Mouse (Mus musculus): ENCODE data around the gene Ksr1. TPM values are rescaled to one million over a fixed set of nuclear protein-coding genes. Genes with fewer than 3 reads are reported as not detected.

The Ksr1 gene
- polyA plus RNA-seq, 1 experiment from 2014 or later: 10.8 TPM

- no peaks in the 10 kb centered on the region for H3K9me3 ChIP-seq (ENCODE audit: control insufficient read depth, low read length)
- DNase-seq (ENCODE audit: low spot score): no peak
- no peak overlapping the region for H3K27ac ChIP-seq (replicated peaks; ENCODE audit: low read depth, low read length)
- no peak for ATAC-seq (ENCODE audit: low read depth)
- H3K4me3 ChIP-seq (ENCODE audit: low read depth, low read length): no peak overlapping the region
- no peaks in the 10 kb centered on the region for H3K36me3 ChIP-seq (ENCODE audit: control insufficient read depth, insufficient read depth, low read length)
- H3K27me3 ChIP-seq (replicated peaks; ENCODE audit: control insufficient read depth, insufficient read depth, low read length): no peaks in the 10 kb centered on the region
- H3K4me2 ChIP-seq (ENCODE audit: low read depth, low read length): no peak overlapping the region
- 83% methylated on average over 7 of the region's 8 CpGs for WGBS
- H3K4me1 ChIP-seq (ENCODE audit: control insufficient read depth, insufficient read depth, low read length): peaks cover 14% of the 10 kb centered on the region; the same call in 1 of the 2 replicates
- no peak overlapping the region for H3K9ac ChIP-seq (ENCODE audit: low read depth, low read length)
Measured at GRCm38 (mm10) chr11:78971096-78971495, 175.1 kb downstream of the Ksr1 start.

GRCm38 (mm10) chr11:78968121-78968520 is 178.1 kb downstream of the Ksr1 start:
- H3K9ac ChIP-seq (ENCODE audit: low read depth, low read length): no peak overlapping the region
- WGBS: 62% methylated on average over 2 of the region's 4 CpGs
- no peak overlapping the region for H3K27ac ChIP-seq (replicated peaks; ENCODE audit: low read depth, low read length)
- no peaks in the 10 kb centered on the region for H3K36me3 ChIP-seq (ENCODE audit: control insufficient read depth, insufficient read depth, low read length)
- H3K4me3 ChIP-seq (ENCODE audit: low read depth, low read length): no peak overlapping the region
- H3K9me3 ChIP-seq (ENCODE audit: control insufficient read depth, low read length): no peaks in the 10 kb centered on the region
- peaks cover 8% of the 10 kb centered on the region; the same call in 1 of the 2 replicates for H3K4me1 ChIP-seq (ENCODE audit: control insufficient read depth, insufficient read depth, low read length)
- H3K4me2 ChIP-seq (ENCODE audit: low read depth, low read length): no peak overlapping the region
- no peak for DNase-seq (ENCODE audit: low spot score)
- no peaks in the 10 kb centered on the region for H3K27me3 ChIP-seq (replicated peaks; ENCODE audit: control insufficient read depth, insufficient read depth, low read length)
- ATAC-seq (ENCODE audit: low read depth): no peak

- DNase-seq (ENCODE audit: low spot score): peak; percentile 60
- H3K4me3 ChIP-seq (ENCODE audit: low read depth, low read length): no peak overlapping the region
- 18% methylated on average over 4 of the region's 4 CpGs for WGBS
Measured at GRCm38 (mm10) chr11:78967371-78967770, 178.8 kb downstream of the Ksr1 start.

More at GRCm38 (mm10) chr11:78967371-78967770, 178.8 kb downstream of the Ksr1 start:
- Histone ChIP-seq H3K4me1 (ENCODE audit: control insufficient read depth, insufficient read depth, low read length) (0 out of 2 replicates have a peak, but pooled peaks cover under 1% of the 10 kb centered on the region), H3K9ac (ENCODE audit: low read depth, low read length) (no peak overlapping the region), H3K9me3 (ENCODE audit: control insufficient read depth, low read length) (no peaks in the 10 kb centered on the region), H3K27ac (replicated peaks; ENCODE audit: low read depth, low read length) (no peak overlapping the region), H3K27me3 (replicated peaks; ENCODE audit: control insufficient read depth, insufficient read depth, low read length) (no peaks in the 10 kb centered on the region), H3K4me2 (ENCODE audit: low read depth, low read length) (no peak overlapping the region), H3K36me3 (ENCODE audit: control insufficient read depth, insufficient read depth, low read length) (no peaks in the 10 kb centered on the region)
- ATAC-seq (ENCODE audit: low read depth): no peak

Other genes with a start within 250 kb of the Ksr1 start
- 2.1 TPM in 2 replicates for gene Nos2, start 225.6 kb downstream of the Ksr1 start, polyA plus RNA-seq (2014; fragmentation: Nextera tagmentation; extraction: Ambion mirVana)
- gene Lgals9, start 161.5 kb downstream of the Ksr1 start, polyA plus RNA-seq (2014; fragmentation: Nextera tagmentation; extraction: Ambion mirVana): 51.4 and 52.1 TPM in 2 replicates
- gene Wsb1, start 108.3 kb upstream of the Ksr1 start, polyA plus RNA-seq (2014; fragmentation: Nextera tagmentation; extraction: Ambion mirVana): 233 and 318 TPM in 2 replicates
- gene Gm9964, start 150.5 kb upstream of the Ksr1 start, polyA plus RNA-seq (2014; fragmentation: Nextera tagmentation; extraction: Ambion mirVana): not detected in 2 replicates
- 8.8 and 9.2 TPM in 2 replicates for gene Nf1, start 193.3 kb upstream of the Ksr1 start, polyA plus RNA-seq (2014; fragmentation: Nextera tagmentation; extraction: Ambion mirVana)

All from embryonic facial prominence, embryonic 14.5 days (tissue).